Mouse (Mus musculus): ENCODE data around the gene Xpnpep3.

Xpnpep3 gene

GRCm38 (mm10) chr15:81480977-81481379 lies 81.0 kb downstream of the Xpnpep3 start:
- DNase-seq (ENCODE audit: low spot score): no peak

GRCm38 (mm10) chr15:81482966-81483365 lies 83.0 kb downstream of the Xpnpep3 start:
- no peak for DNase-seq (ENCODE audit: low spot score)

GRCm38 (mm10) chr15:81483691-81484090 lies 83.8 kb downstream of the Xpnpep3 start:
- DNase-seq (ENCODE audit: low spot score): no peak

GRCm38 (mm10) chr15:81485483-81485882 lies 85.5 kb downstream of the Xpnpep3 start:
- no peak for DNase-seq (ENCODE audit: low spot score)

GRCm38 (mm10) chr15:81503466-81503865 lies 103.5 kb downstream of the Xpnpep3 start:
- no peak for DNase-seq (ENCODE audit: low spot score)

GRCm38 (mm10) chr15:81503995-81504394 lies 104.1 kb downstream of the Xpnpep3 start:
- no peak for DNase-seq (ENCODE audit: low spot score)
